Mouse (Mus musculus): ENCODE results near the gene Gm1673. TPM values are rescaled to one million over a fixed set of nuclear protein-coding genes. Genes with fewer than 3 reads are reported as not detected.
A peak's percentile ranks its signal among the peaks of the same experiment; 100 is the strongest.

The Gm1673 gene
- polyA plus RNA-seq, 1 experiment from 2014 or later: 456 TPM

- H3K27me3 ChIP-seq (ENCODE audit: control insufficient read depth, insufficient read depth, low read length): no peaks in the 10 kb centered on the region
- no peak for ATAC-seq (ENCODE audit: low FRiP score, low TSS enrichment)
- no peaks in the 10 kb centered on the region for H3K4me1 ChIP-seq (ENCODE audit: control insufficient read depth, insufficient read depth, low read length)
- peak; percentile 69 for DNase-seq
- H3K9me3 ChIP-seq (ENCODE audit: control insufficient read depth, low read length): peaks cover 7% of the 10 kb centered on the region
- H3K9ac ChIP-seq (replicated peaks; ENCODE audit: low read length): no peak overlapping the region
- no peak overlapping the region for H3K4me3 ChIP-seq (replicated peaks; ENCODE audit: low read depth, low read length)
- 44% methylated on average over 4 of the region's 4 CpGs for WGBS
- no peaks in the 10 kb centered on the region for H3K36me3 ChIP-seq (ENCODE audit: control insufficient read depth, insufficient read depth, low read length)
- H3K4me2 ChIP-seq (ENCODE audit: low read length): no peak overlapping the region
- H3K27ac ChIP-seq (replicated peaks; ENCODE audit: low read depth, low read length): no peak overlapping the region
Observed at GRCm38 (mm10) chr5:33948314-33948713, 34.9 kb upstream of the Gm1673 start.

GRCm38 (mm10) chr5:33953471-33954185 lies 29.6 kb upstream of the Gm1673 start:
- ATAC-seq (ENCODE audit: low FRiP score, low TSS enrichment): no peak
- Histone ChIP-seq H3K27ac (replicated peaks; ENCODE audit: low read depth, low read length) (no peak overlapping the region), H3K9ac (replicated peaks; ENCODE audit: low read length) (no peak overlapping the region)

GRCm38 (mm10) chr5:33954354-33954753 lies 28.9 kb upstream of the Gm1673 start:
- Histone ChIP-seq H3K27me3 (ENCODE audit: control insufficient read depth, insufficient read depth, low read length) (no peaks in the 10 kb centered on the region), H3K9ac (replicated peaks; ENCODE audit: low read length) (no peak overlapping the region), H3K4me3 (replicated peaks; ENCODE audit: low read depth, low read length) (peak overlapping the region; percentile 15), H3K27ac (replicated peaks; ENCODE audit: low read depth, low read length) (no peak overlapping the region), H3K36me3 (ENCODE audit: control insufficient read depth, insufficient read depth, low read length) (no peaks in the 10 kb centered on the region), H3K4me2 (ENCODE audit: low read length) (peak overlapping the region; percentile 27), H3K4me1 (ENCODE audit: control insufficient read depth, insufficient read depth, low read length) (no peaks in the 10 kb centered on the region), H3K9me3 (ENCODE audit: control insufficient read depth, low read length) (no peaks in the 10 kb centered on the region; the same call in 1 of the 2 replicates)
- peak; percentile 85 for DNase-seq
- ATAC-seq (ENCODE audit: low FRiP score, low TSS enrichment): peak; percentile 77; the same call in 1 of the 2 replicates
- WGBS: 27% methylated on average over 10 of the region's 10 CpGs

More at GRCm38 (mm10) chr5:33953471-33954185, 29.6 kb upstream of the Gm1673 start:
- 83% methylated on average over 17 of the region's 17 CpGs for WGBS
- H3K4me1 ChIP-seq (ENCODE audit: control insufficient read depth, insufficient read depth, low read length): no peaks in the 10 kb centered on the region
- H3K9me3 ChIP-seq (ENCODE audit: control insufficient read depth, low read length): no peaks in the 10 kb centered on the region; the same call in 1 of the 2 replicates
- no peaks in the 10 kb centered on the region for H3K36me3 ChIP-seq (ENCODE audit: control insufficient read depth, insufficient read depth, low read length)
- no peaks in the 10 kb centered on the region for H3K27me3 ChIP-seq (ENCODE audit: control insufficient read depth, insufficient read depth, low read length)
- H3K4me2 ChIP-seq (ENCODE audit: low read length): peak overlapping the region; percentile 27; the same call in 1 of the 2 replicates
- H3K4me3 ChIP-seq (replicated peaks; ENCODE audit: low read depth, low read length): peak overlapping the region; percentile 15
- DNase-seq: peak; percentile 6

DNA sequence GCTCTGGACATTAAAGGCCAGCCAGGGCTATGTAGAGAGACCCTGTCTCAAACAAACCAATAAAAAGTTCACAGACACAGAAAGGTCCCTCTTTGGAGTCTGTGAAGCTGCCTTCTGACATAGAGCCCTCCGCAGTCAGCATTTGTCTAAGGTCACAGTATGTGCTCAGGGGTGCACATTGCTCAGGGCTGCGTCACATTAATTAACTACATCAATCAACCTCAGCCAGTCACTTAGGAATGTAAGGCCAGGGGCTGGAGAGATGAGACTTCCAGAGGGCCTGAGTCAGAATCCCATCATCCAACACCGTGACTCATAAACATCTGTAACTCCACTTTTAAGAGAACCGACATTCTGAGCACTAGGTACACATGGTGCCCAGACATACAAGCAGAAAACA lies 27.4 kb upstream of the Gm1673 start:
- no peaks in the 10 kb centered on the region; the same call in 1 of the 2 replicates for H3K9me3 ChIP-seq (ENCODE audit: control insufficient read depth, low read length)
- H3K4me3 ChIP-seq (replicated peaks; ENCODE audit: low read depth, low read length): no peak overlapping the region
- no peak overlapping the region for H3K27ac ChIP-seq (replicated peaks; ENCODE audit: low read depth, low read length)
- no peak overlapping the region for H3K9ac ChIP-seq (replicated peaks; ENCODE audit: low read length)
- ATAC-seq (ENCODE audit: low FRiP score, low TSS enrichment): no peak
- WGBS: 94% methylated on average over 4 of the region's 4 CpGs
- H3K36me3 ChIP-seq (ENCODE audit: control insufficient read depth, insufficient read depth, low read length): no peaks in the 10 kb centered on the region
- no peak for DNase-seq
- H3K4me2 ChIP-seq (ENCODE audit: low read length): no peak overlapping the region
- no peaks in the 10 kb centered on the region for H3K4me1 ChIP-seq (ENCODE audit: control insufficient read depth, insufficient read depth, low read length)
- no peaks in the 10 kb centered on the region for H3K27me3 ChIP-seq (ENCODE audit: control insufficient read depth, insufficient read depth, low read length)

GRCm38 (mm10) chr5:33959382-33959781 lies 23.9 kb upstream of the Gm1673 start:
- 81% methylated on average over 4 of the region's 4 CpGs for WGBS
- H3K4me2 ChIP-seq (ENCODE audit: low read length): no peak overlapping the region
- H3K9ac ChIP-seq (replicated peaks; ENCODE audit: low read length): no peak overlapping the region
- ATAC-seq (ENCODE audit: low FRiP score, low TSS enrichment) (no peak), DNase-seq (no peak)
- H3K36me3 ChIP-seq (ENCODE audit: control insufficient read depth, insufficient read depth, low read length): no peaks in the 10 kb centered on the region
- H3K27ac ChIP-seq (replicated peaks; ENCODE audit: low read depth, low read length): no peak overlapping the region
- H3K9me3 ChIP-seq (ENCODE audit: control insufficient read depth, low read length): no peaks in the 10 kb centered on the region; the same call in 1 of the 2 replicates
- H3K27me3 ChIP-seq (ENCODE audit: control insufficient read depth, insufficient read depth, low read length): no peaks in the 10 kb centered on the region
- no peaks in the 10 kb centered on the region for H3K4me1 ChIP-seq (ENCODE audit: control insufficient read depth, insufficient read depth, low read length)
- H3K4me3 ChIP-seq (replicated peaks; ENCODE audit: low read depth, low read length): no peak overlapping the region

DNA sequence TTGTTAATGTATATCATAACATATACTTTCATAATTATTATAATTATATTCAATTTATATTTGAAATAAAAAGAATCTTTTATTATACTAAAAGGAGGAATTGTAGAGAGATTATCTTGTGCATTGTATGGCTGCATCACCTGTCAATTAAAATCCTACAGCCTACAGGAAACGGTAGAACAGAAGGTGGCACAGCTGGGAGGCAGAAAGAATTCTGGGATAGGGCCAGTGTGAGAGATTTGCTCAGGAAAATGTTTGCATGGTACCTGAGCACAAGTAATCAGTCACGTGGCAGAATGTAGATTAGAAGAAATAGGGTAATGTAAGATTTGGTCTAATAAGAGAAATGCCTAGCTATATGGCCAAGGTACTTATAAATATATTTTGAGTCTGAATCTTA lies 8.5 kb upstream of the Gm1673 start:
- Histone ChIP-seq H3K4me2 (ENCODE audit: low read length) (no peak overlapping the region), H3K27me3 (ENCODE audit: control insufficient read depth, insufficient read depth, low read length) (no peaks in the 10 kb centered on the region), H3K36me3 (ENCODE audit: control insufficient read depth, insufficient read depth, low read length) (0 out of 2 replicates have a peak, but pooled peaks cover 3% of the 10 kb centered on the region), H3K27ac (replicated peaks; ENCODE audit: low read depth, low read length) (no peak overlapping the region), H3K4me3 (replicated peaks; ENCODE audit: low read depth, low read length) (no peak overlapping the region), H3K4me1 (ENCODE audit: control insufficient read depth, insufficient read depth, low read length) (no peaks in the 10 kb centered on the region), H3K9me3 (ENCODE audit: control insufficient read depth, low read length) (no peaks in the 10 kb centered on the region), H3K9ac (replicated peaks; ENCODE audit: low read length) (no peak overlapping the region)
- no peak for ATAC-seq (ENCODE audit: low FRiP score, low TSS enrichment)
- WGBS: 60% methylated on average over 2 of the region's 2 CpGs
- DNase-seq: no peak

DNA sequence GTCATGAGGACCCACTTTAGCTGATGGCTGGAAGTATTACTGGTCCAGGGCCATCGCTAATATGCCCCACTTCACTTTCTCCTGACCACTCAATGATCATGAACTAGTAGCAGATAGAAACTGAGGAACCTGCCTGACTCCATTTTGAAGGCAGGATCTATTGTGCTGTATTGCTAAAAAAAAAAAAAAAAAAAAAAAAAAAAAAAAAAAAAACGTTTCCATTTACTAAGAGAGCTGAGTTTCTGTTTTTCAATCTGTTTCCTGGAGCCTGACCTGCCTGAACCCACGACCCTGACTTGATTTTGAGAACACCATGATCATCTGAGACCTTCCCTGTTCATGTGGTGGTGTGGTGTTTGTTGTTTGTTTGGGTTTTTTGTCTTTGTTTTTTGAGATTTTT lies 7.0 kb upstream of the Gm1673 start:
- no peaks in the 10 kb centered on the region for H3K4me1 ChIP-seq (ENCODE audit: control insufficient read depth, insufficient read depth, low read length)
- ATAC-seq (ENCODE audit: low FRiP score, low TSS enrichment): no peak
- no peak for DNase-seq
- WGBS: 43% methylated on average over 3 of the region's 3 CpGs
- no peak overlapping the region for H3K27ac ChIP-seq (replicated peaks; ENCODE audit: low read depth, low read length)
- no peaks in the 10 kb centered on the region for H3K9me3 ChIP-seq (ENCODE audit: control insufficient read depth, low read length)
- no peak overlapping the region for H3K4me2 ChIP-seq (ENCODE audit: low read length)
- 0 out of 2 replicates have a peak, but pooled peaks cover 3% of the 10 kb centered on the region for H3K36me3 ChIP-seq (ENCODE audit: control insufficient read depth, insufficient read depth, low read length)
- H3K9ac ChIP-seq (replicated peaks; ENCODE audit: low read length): no peak overlapping the region
- no peak overlapping the region for H3K4me3 ChIP-seq (replicated peaks; ENCODE audit: low read depth, low read length)
- no peaks in the 10 kb centered on the region for H3K27me3 ChIP-seq (ENCODE audit: control insufficient read depth, insufficient read depth, low read length)

DNA sequence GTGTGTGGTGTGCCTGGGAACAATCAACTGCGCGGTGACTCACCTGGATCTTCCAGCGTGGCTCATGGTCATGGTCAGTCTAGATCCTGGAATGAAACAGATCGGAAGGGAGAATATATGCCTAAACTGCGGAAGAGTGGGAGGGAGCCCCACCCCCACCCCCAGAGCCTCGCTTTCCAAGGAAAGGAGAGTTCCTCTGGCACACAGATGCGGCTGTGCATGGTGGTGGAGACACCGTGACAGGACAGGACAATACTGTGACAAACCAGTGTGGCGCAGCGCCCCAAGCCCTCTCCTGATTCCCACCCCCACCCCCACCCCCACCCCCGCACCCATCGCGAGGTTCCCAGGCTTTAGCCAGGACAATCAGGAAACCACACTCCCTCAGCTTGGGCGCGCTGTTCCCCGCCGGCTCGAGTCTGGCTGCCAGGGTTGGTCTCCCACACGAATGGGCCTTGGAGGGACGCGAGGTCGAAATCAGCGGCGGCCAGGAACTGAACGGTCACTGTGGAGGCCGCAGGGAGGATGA lies 438 bp upstream of the Gm1673 start:
- peak overlapping the region; percentile 96 for H3K9ac ChIP-seq (replicated peaks; ENCODE audit: low read length)
- H3K4me1 ChIP-seq (ENCODE audit: control insufficient read depth, insufficient read depth, low read length): peaks cover 31% of the 10 kb centered on the region
- peak overlapping the region; percentile 97 for H3K4me3 ChIP-seq (replicated peaks; ENCODE audit: low read depth, low read length)
- WGBS: 2% methylated on average over 26 of the region's 26 CpGs
- peak overlapping the region; percentile 83 for H3K4me2 ChIP-seq (ENCODE audit: low read length)
- ATAC-seq (ENCODE audit: low FRiP score, low TSS enrichment) (peak; percentile 66), DNase-seq (no peak)
- H3K27me3 ChIP-seq (ENCODE audit: control insufficient read depth, insufficient read depth, low read length): no peaks in the 10 kb centered on the region
- peak overlapping the region; percentile 94 for H3K27ac ChIP-seq (replicated peaks; ENCODE audit: low read depth, low read length)
- no peaks in the 10 kb centered on the region for H3K9me3 ChIP-seq (ENCODE audit: control insufficient read depth, low read length)
- H3K36me3 ChIP-seq (ENCODE audit: control insufficient read depth, insufficient read depth, low read length): peaks cover 18% of the 10 kb centered on the region; the same call in 1 of the 2 replicates

Data from midbrain, embryonic 14.5 days (tissue).